Mouse (Mus musculus): ENCODE measurements around the gene Mmp14. TPM values are rescaled to one million over a fixed set of nuclear protein-coding genes. Genes with fewer than 3 reads are reported as not detected.

Mmp14 gene
- polyA plus RNA-seq (2021; fragmentation: Nextera tagmentation), result 5.1 and 5.5 TPM in 2 replicates
- long read RNA-seq, experiment 1, transcript Mmp14-201 (10 exons, 2,596 nt), result major isoform, 17 of 20 reads
- long read RNA-seq, experiment 1, partial matches to known transcripts, result 1 of 20 reads
- long read RNA-seq, experiment 1, other reads (novel, unspliced or antisense), result 2 of 20 reads
- long read RNA-seq, experiment 2, transcript Mmp14-201 (10 exons, 2,596 nt), result major isoform, 53 of 64 reads
- long read RNA-seq, experiment 2, partial matches to known transcripts, result 7 of 64 reads
- long read RNA-seq, experiment 2, other reads (novel, unspliced or antisense), result 4 of 64 reads

GRCm38 (mm10) chr14:54431334-54432077 lies at the start of gene Mmp14:
Mmp14 (plus strand) TSS chr14:54431612.

GRCm38 (mm10) chr14:54417623-54418081 lies 13.8 kb upstream of the Mmp14 start, which contains the start of gene Slc7a7:
Slc7a7 (minus strand) TSS chr14:54417780.

DNA sequence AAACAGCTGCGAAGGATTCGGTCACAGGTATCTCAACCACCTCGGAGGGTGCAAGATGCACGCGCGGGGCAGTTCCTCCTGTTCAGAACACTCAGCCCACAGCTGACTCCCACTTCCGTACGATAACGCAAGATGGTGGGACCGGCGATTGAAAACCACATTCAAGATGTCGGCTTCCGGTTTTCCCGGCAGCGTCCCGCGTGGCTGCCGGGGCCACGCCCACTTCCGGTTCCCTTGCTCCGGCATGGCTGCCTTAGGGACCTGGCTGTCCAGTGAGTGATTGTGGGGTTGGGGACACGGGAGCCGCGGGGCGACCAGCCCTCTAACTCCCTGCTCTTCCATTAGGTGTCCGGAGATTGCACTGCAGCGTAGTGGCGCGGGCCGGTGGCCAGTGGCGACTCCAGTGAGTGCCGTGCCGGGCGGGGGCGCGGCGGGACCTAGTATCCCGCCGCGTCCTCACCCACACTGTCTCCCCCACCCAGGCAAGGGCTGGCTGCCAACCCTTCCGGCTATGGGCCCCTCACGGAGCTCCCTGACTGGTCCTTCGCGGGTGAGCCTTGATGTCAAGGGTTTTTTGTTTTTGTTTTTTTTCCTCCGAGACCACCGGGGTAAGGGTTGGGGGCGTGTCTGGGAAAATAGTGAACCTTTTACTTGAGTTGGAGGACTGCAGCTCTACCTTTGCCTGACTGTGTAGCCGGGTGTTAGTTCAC lies 4.6 kb upstream of the Mmp14 start, which contains the start of gene Mrpl52:
Gene Mrpl52 (plus strand): TSS at position 221 of the 710 bp plus-strand sequence.

DNA sequence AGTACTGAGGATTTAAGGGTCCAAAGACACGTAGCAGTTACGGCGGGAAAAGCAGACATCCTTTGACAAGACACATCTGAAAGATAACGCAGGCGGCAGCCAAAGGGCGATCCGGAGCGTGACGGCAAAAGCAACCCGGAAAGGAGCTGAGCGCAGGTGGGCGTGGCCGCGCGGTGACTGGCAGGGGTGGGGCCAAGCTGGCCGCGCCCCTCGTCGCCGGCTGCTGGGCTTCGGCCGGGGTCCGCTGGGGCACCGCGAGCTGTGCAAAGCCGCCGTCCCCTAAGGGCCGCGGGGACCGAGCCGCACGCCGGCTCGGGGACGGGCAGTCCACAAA lies 32.5 kb downstream of the Mmp14 start, which contains the start of gene Lrp10:
Gene Lrp10 (plus strand): TSS at position 179 of the 334 bp plus-strand sequence.

DNA sequence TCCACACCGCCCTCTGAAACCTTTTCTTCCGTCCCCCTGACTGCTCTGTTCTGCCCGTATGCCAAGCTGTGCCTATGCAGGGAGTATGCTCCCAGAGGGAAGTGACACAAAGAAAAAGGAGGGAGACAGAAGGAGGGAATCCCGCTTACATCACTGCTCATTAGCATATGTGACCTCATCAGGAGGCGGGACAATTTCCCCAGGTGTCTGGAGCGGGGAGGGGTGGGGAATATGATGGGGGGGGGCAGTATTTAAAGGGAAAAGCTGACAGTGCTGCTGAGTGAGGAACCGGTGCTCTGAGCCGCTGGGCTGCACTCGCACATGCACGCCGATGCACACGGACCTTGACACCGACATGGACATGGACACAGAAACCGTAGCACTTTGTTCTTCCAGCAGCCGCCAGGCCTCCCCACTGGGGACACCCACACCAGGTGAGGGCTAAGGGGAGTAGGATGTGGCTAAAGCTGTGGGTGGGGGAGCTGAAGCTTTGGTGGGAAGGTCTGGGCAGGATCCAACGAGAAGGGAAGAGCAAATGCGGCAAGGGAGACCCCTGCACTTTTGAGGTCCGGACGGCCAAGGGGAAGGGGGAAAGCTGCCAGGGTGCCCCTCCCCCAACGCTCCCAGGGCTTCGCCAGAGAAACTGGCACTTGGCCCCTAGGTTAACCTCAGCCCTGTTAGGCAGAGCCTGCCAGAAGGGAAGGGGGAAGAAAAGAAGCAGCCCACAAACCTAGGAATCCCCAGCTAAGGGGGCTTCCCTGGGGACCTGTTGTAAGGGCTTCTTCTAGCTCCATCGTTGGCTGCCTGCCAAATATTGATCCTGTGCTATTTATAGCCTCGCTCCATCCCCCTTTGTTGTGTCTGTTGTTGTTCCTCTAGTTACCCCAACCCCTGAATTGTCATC lies 44.8 kb downstream of the Mmp14 start, which contains the start of gene Rem2:
Gene Rem2 (plus strand): TSS at position 160 of the 904 bp plus-strand sequence.

Other genes starting within 250 kb of the Mmp14 start
- 474 and 531 TPM in 2 replicates for gene Dad1, start 177.5 kb upstream of the Mmp14 start, polyA plus RNA-seq (2021; fragmentation: Nextera tagmentation)
- 101 and 104 TPM in 2 replicates for gene Abhd4, start 177.4 kb upstream of the Mmp14 start, polyA plus RNA-seq (2021; fragmentation: Nextera tagmentation)
- not detected in 2 replicates for gene Olfr49, start 146.7 kb upstream of the Mmp14 start, polyA plus RNA-seq (2021; fragmentation: Nextera tagmentation)
- gene Oxa1l, start 70.8 kb upstream of the Mmp14 start, polyA plus RNA-seq (2021; fragmentation: Nextera tagmentation), result 37.3 and 38.6 TPM in 2 replicates
- 1.9 and 2.3 TPM in 2 replicates for gene Slc7a7, start 13.8 kb upstream of the Mmp14 start, polyA plus RNA-seq (2021; fragmentation: Nextera tagmentation)
- gene Mrpl52, start 4.7 kb upstream of the Mmp14 start, polyA plus RNA-seq (2021; fragmentation: Nextera tagmentation), result 440 and 462 TPM in 2 replicates
- gene Lrp10, start 32.5 kb downstream of the Mmp14 start, polyA plus RNA-seq (2021; fragmentation: Nextera tagmentation), result 15.3 and 18.7 TPM in 2 replicates
- 20.0 and 23.9 TPM in 2 replicates for gene Rem2, start 44.5 kb downstream of the Mmp14 start, polyA plus RNA-seq (2021; fragmentation: Nextera tagmentation)
- 40.4 and 43.4 TPM in 2 replicates for gene Prmt5, start 85.9 kb downstream of the Mmp14 start, polyA plus RNA-seq (2021; fragmentation: Nextera tagmentation)
- gene Haus4, start 123.0 kb downstream of the Mmp14 start, polyA plus RNA-seq (2021; fragmentation: Nextera tagmentation), result 4.4 and 5.7 TPM in 2 replicates
- 0.75 and 0.79 TPM in 2 replicates for gene Ajuba, start 145.9 kb downstream of the Mmp14 start, polyA plus RNA-seq (2021; fragmentation: Nextera tagmentation)
- gene 4931414P19Rik, start 174.4 kb downstream of the Mmp14 start, polyA plus RNA-seq (2021; fragmentation: Nextera tagmentation), result 1.5 and 2.4 TPM in 2 replicates
- 695 and 703 TPM in 2 replicates for gene Psmb5, start 186.4 kb downstream of the Mmp14 start, polyA plus RNA-seq (2021; fragmentation: Nextera tagmentation)
- 0.05 and 0.16 TPM in 2 replicates for gene Psmb11, start 189.8 kb downstream of the Mmp14 start, polyA plus RNA-seq (2021; fragmentation: Nextera tagmentation)
- not detected in 2 replicates for gene Gm17606, start 209.3 kb downstream of the Mmp14 start, polyA plus RNA-seq (2021; fragmentation: Nextera tagmentation)
- gene Cdh24, start 209.8 kb downstream of the Mmp14 start, polyA plus RNA-seq (2021; fragmentation: Nextera tagmentation), result 0.85 and 1.1 TPM in 2 replicates